Mouse (Mus musculus) midbrain, embryonic 12.5 days (tissue): Measurements from ENCODE around the gene Rpl7l1. TPM values are rescaled to one million over a fixed set of nuclear protein-coding genes. Genes with fewer than 3 reads are reported as not detected.
"Not testable (repeated sequence)": the region's sequence is repeated elsewhere in the genome, so short reads cannot be mapped to it uniquely, and the experiment has no call there.

Source experiments
- ATAC-seq: fragments of 200-750 bp; cut with Nextera tagmentation; 2 replicates; pipeline ENCODE4 v1.8.0; 2017; ENCODE audit warnings: low read depth, moderate TSS enrichment, moderate library complexity; ENCODE audit not compliant: low FRiP score
- H3K27ac ChIP-seq: fragments of 300-500 bp; sonication (generic); replicated peaks from 2 replicates; pipeline ENCODE4 v1.5.1; 2016; ENCODE audit warnings: mild to moderate bottlenecking
- H3K27me3 ChIP-seq: fragments of 300-500 bp; sonication (generic); 2 replicates; pipeline ENCODE4 v1.6.1; 2016; ENCODE audit warnings: mild to moderate bottlenecking
- H3K36me3 ChIP-seq: fragments of 300-500 bp; sonication (generic); 2 replicates; pipeline ENCODE4 v1.6.1; 2016
- H3K4me1 ChIP-seq: fragments of 300-500 bp; sonication (generic); 2 replicates; pipeline ENCODE4 v1.6.1; 2016
- H3K4me2 ChIP-seq: fragments of 300-500 bp; sonication (generic); replicated peaks from 2 replicates; pipeline ENCODE4 v1.6.1; 2016; ENCODE audit warnings: mild to moderate bottlenecking, moderate library complexity
- H3K4me3 ChIP-seq: fragments of 300-500 bp; sonication (generic); 2 replicates; pipeline ENCODE4 v1.5.1; 2016; ENCODE audit warnings: mild to moderate bottlenecking
- H3K9ac ChIP-seq: fragments of 300-500 bp; sonication (generic); replicated peaks from 2 replicates; pipeline ENCODE4 v1.6.1; 2016; ENCODE audit warnings: mild to moderate bottlenecking, moderate library complexity
- H3K9me3 ChIP-seq: fragments of 300-500 bp; sonication (generic); 2 replicates; pipeline ENCODE4 v1.6.1; 2016; ENCODE audit warnings: mild to moderate bottlenecking
- WGBS: fragments of 180-500 bp; shearing (Covaris S2); methylation state at CpG from one replicate; pipeline ENCODE4 v1.1.7; 2016; 5-methylcytosine and 5-hydroxymethylcytosine counted together
- polyA plus RNA-seq: library from polyadenylated mRNA; unstranded; fragments of >200 nt; fragmentation: Nextera tagmentation; extraction: Ambion mirVana; gene quantifications from 2 replicates; pipeline ENCODE4 v1.2.1, GENCODE M21; 2016

Rpl7l1 gene
- polyA plus RNA-seq, 1 experiment from 2014 or later: 161 TPM

GRCm38 (mm10) chr17:46808376-46808775 lies 25.9 kb upstream of the Rpl7l1 start:
- Histone ChIP-seq H3K36me3 (peaks cover 51% of the 10 kb centered on the region), H3K9ac (no peak overlapping the region)

GRCm38 (mm10) chr17:46801761-46802160 lies 19.3 kb upstream of the Rpl7l1 start:
- Histone ChIP-seq H3K9me3 (no peaks in the 10 kb centered on the region), H3K36me3 (peaks cover 55% of the 10 kb centered on the region), H3K4me1 (no peaks in the 10 kb centered on the region), H3K4me3 (no peak overlapping the region), H3K27ac (no peak overlapping the region), H3K27me3 (no peaks in the 10 kb centered on the region), H3K9ac (no peak overlapping the region), H3K4me2 (no peak overlapping the region)
- no peak for ATAC-seq
- WGBS: 91% methylated on average over 6 of the region's 6 CpGs

More at GRCm38 (mm10) chr17:46808376-46808775, 25.9 kb upstream of the Rpl7l1 start:
- H3K4me3 ChIP-seq: no peak overlapping the region
- H3K9me3 ChIP-seq: no peaks in the 10 kb centered on the region
- 92% methylated on average over 10 of the region's 10 CpGs for WGBS
- H3K27me3 ChIP-seq: no peaks in the 10 kb centered on the region
- ATAC-seq: no peak
- H3K4me2 ChIP-seq: no peak overlapping the region
- no peaks in the 10 kb centered on the region for H3K4me1 ChIP-seq
- H3K27ac ChIP-seq: no peak overlapping the region

- 86% methylated on average over 10 of the region's 10 CpGs for WGBS
- no peak for ATAC-seq
These were observed 17.2 kb upstream of the Rpl7l1 start for GRCm38 (mm10) chr17:46799680-46800079.

GRCm38 (mm10) chr17:46797386-46797785 lies 14.9 kb upstream of the Rpl7l1 start:
- Histone ChIP-seq H3K36me3 (peaks cover 38% of the 10 kb centered on the region), H3K27ac (no peak overlapping the region), H3K4me2 (no peak overlapping the region), H3K4me1 (no peaks in the 10 kb centered on the region), H3K9ac (no peak overlapping the region), H3K4me3 (no peak overlapping the region), H3K9me3 (no peaks in the 10 kb centered on the region), H3K27me3 (no peaks in the 10 kb centered on the region)
- 20% methylated on average over 4 of the region's 8 CpGs for WGBS
- ATAC-seq: no peak

More at GRCm38 (mm10) chr17:46799680-46800079, 17.2 kb upstream of the Rpl7l1 start:
- H3K4me3 ChIP-seq: no peak overlapping the region
- no peak overlapping the region for H3K27ac ChIP-seq
- no peaks in the 10 kb centered on the region for H3K4me1 ChIP-seq
- no peaks in the 10 kb centered on the region for H3K27me3 ChIP-seq
- peaks cover 41% of the 10 kb centered on the region for H3K36me3 ChIP-seq
- no peak overlapping the region for H3K4me2 ChIP-seq
- no peak overlapping the region for H3K9ac ChIP-seq
- H3K9me3 ChIP-seq: no peaks in the 10 kb centered on the region

GRCm38 (mm10) chr17:46796743-46797142 lies 14.3 kb upstream of the Rpl7l1 start:
- Histone ChIP-seq H3K9me3 (no peaks in the 10 kb centered on the region), H3K27ac (no peak overlapping the region), H3K9ac (no peak overlapping the region), H3K27me3 (no peaks in the 10 kb centered on the region), H3K4me3 (no peak overlapping the region), H3K36me3 (peaks cover 31% of the 10 kb centered on the region), H3K4me2 (no peak overlapping the region), H3K4me1 (no peaks in the 10 kb centered on the region)
- 92% methylated on average over 4 of the region's 4 CpGs for WGBS
- no peak for ATAC-seq

- Histone ChIP-seq H3K27me3 (no peaks in the 10 kb centered on the region), H3K4me3 (no peak overlapping the region), H3K9ac (no peak overlapping the region), H3K9me3 (no peaks in the 10 kb centered on the region), H3K36me3 (no peaks in the 10 kb centered on the region), H3K27ac (no peak overlapping the region), H3K4me2 (no peak overlapping the region), H3K4me1 (no peaks in the 10 kb centered on the region)
- no peak for ATAC-seq
- 81% methylated on average over 2 of the region's 2 CpGs for WGBS
These were observed 10.5 kb upstream of the Rpl7l1 start for GRCm38 (mm10) chr17:46792963-46793362.

GRCm38 (mm10) chr17:46787974-46788373 lies 5.5 kb upstream of the Rpl7l1 start:
- H3K9ac ChIP-seq, H3K9me3 ChIP-seq, H3K4me2 ChIP-seq, H3K4me1 ChIP-seq, H3K27ac ChIP-seq, H3K4me3 ChIP-seq, H3K36me3 ChIP-seq, ATAC-seq, H3K27me3 ChIP-seq: not testable (repeated sequence)
- WGBS: 59% methylated on average over 2 of the region's 2 CpGs

- no peaks in the 10 kb centered on the region for H3K36me3 ChIP-seq
- no peak overlapping the region for H3K27ac ChIP-seq
- H3K9me3 ChIP-seq: no peaks in the 10 kb centered on the region
- ATAC-seq: no peak
- H3K4me2 ChIP-seq: no peak overlapping the region
- H3K27me3 ChIP-seq: no peaks in the 10 kb centered on the region
- no peak overlapping the region for H3K9ac ChIP-seq
- H3K4me3 ChIP-seq: no peak overlapping the region
- WGBS: 89% methylated on average over 5 of the region's 5 CpGs
- no peaks in the 10 kb centered on the region for H3K4me1 ChIP-seq
These were observed 4.5 kb upstream of the Rpl7l1 start for GRCm38 (mm10) chr17:46786952-46787351.

GRCm38 (mm10) chr17:46783222-46783565 lies 722 bp upstream of the Rpl7l1 start:
- H3K4me1 ChIP-seq: peaks cover 8% of the 10 kb centered on the region
- peak; percentile 17; the same call in 1 of the 2 replicates for ATAC-seq
- no peak overlapping the region for H3K9ac ChIP-seq
- H3K27ac ChIP-seq: no peak overlapping the region
- H3K4me3 ChIP-seq: peak overlapping the region; percentile 71
- H3K36me3 ChIP-seq: peaks cover 24% of the 10 kb centered on the region
- H3K4me2 ChIP-seq: peak overlapping the region; percentile 68
- H3K27me3 ChIP-seq: no peaks in the 10 kb centered on the region
- 90% methylated on average over 2 of the region's 2 CpGs for WGBS
- H3K9me3 ChIP-seq: no peaks in the 10 kb centered on the region

GRCm38 (mm10) chr17:46781876-46782275 lies 596 bp downstream of the Rpl7l1 start:
- peaks cover 37% of the 10 kb centered on the region for H3K36me3 ChIP-seq
- peak overlapping the region; percentile 71 for H3K4me3 ChIP-seq
- peak overlapping the region; percentile 83 for H3K27ac ChIP-seq
- H3K9ac ChIP-seq: peak overlapping the region; percentile 81
- H3K9me3 ChIP-seq: no peaks in the 10 kb centered on the region
- 9% methylated on average over 11 of the region's 11 CpGs for WGBS
- H3K27me3 ChIP-seq: no peaks in the 10 kb centered on the region
- ATAC-seq: no peak
- H3K4me2 ChIP-seq: peak overlapping the region; percentile 68
- H3K4me1 ChIP-seq: peaks cover 8% of the 10 kb centered on the region

- H3K27me3 ChIP-seq: no peaks in the 10 kb centered on the region
- ATAC-seq: no peak
- no peak overlapping the region for H3K4me2 ChIP-seq
- WGBS: 85% methylated on average over 3 of the region's 3 CpGs
- no peaks in the 10 kb centered on the region for H3K9me3 ChIP-seq
- H3K4me1 ChIP-seq: peaks cover 21% of the 10 kb centered on the region
- H3K9ac ChIP-seq: no peak overlapping the region
- no peak overlapping the region for H3K27ac ChIP-seq
- no peak overlapping the region for H3K4me3 ChIP-seq
- H3K36me3 ChIP-seq: peaks cover 61% of the 10 kb centered on the region
These were observed 6.4 kb downstream of the Rpl7l1 start for GRCm38 (mm10) chr17:46776087-46776486.

- no peak overlapping the region for H3K4me2 ChIP-seq
- ATAC-seq: no peak
- H3K27ac ChIP-seq: no peak overlapping the region
- H3K4me1 ChIP-seq: peaks cover 19% of the 10 kb centered on the region
- H3K9me3 ChIP-seq: no peaks in the 10 kb centered on the region
- H3K4me3 ChIP-seq: no peak overlapping the region
- peaks cover 55% of the 10 kb centered on the region for H3K36me3 ChIP-seq
- no peaks in the 10 kb centered on the region for H3K27me3 ChIP-seq
- WGBS: 94% methylated on average over 9 of the region's 9 CpGs
- H3K9ac ChIP-seq: no peak overlapping the region
These were observed 7.4 kb downstream of the Rpl7l1 start for GRCm38 (mm10) chr17:46775070-46775469.

- peaks cover 46% of the 10 kb centered on the region for H3K36me3 ChIP-seq
- H3K9ac ChIP-seq: no peak overlapping the region
- 45% methylated on average over 2 of the region's 2 CpGs for WGBS
- peaks cover 19% of the 10 kb centered on the region for H3K4me1 ChIP-seq
- no peaks in the 10 kb centered on the region for H3K27me3 ChIP-seq
- no peaks in the 10 kb centered on the region for H3K9me3 ChIP-seq
- H3K4me2 ChIP-seq: peak overlapping the region; percentile 87
- H3K4me3 ChIP-seq: 0 out of 2 replicates have a peak overlapping the region, but pooled peaks have one; percentile 68
- no peak overlapping the region for H3K27ac ChIP-seq
- ATAC-seq: no peak
These were observed 8.4 kb downstream of the Rpl7l1 start for GRCm38 (mm10) chr17:46774131-46774472.
